Mouse (Mus musculus): ENCODE measurements around the gene Asb15. TPM values are rescaled to one million over a fixed set of nuclear protein-coding genes. Genes with fewer than 3 reads are reported as not detected.

Asb15 gene
- total RNA-seq, 2 experiments from 2014 or later: 2.8 to 3.3 TPM

DNA sequence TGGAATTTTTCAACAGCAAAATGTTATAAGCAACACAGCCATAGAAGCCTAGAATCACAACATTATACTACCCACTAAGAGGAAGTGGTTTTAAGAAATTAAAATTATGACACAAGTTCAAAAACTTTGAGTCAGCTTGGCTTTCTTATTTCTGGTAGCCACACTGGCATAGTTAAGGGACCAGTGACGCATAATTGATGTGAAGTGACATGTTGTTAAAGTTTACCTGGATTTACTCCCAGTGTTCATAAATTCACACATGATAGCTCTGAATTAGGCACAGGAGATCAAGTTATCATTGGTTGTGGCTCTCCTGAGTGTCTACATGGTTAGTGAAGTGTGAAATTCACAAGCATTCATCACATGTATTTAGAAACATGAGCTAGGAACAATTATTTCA, 36.9 kb downstream of the Asb15 start:
- DNase-seq: no peak

DNA sequence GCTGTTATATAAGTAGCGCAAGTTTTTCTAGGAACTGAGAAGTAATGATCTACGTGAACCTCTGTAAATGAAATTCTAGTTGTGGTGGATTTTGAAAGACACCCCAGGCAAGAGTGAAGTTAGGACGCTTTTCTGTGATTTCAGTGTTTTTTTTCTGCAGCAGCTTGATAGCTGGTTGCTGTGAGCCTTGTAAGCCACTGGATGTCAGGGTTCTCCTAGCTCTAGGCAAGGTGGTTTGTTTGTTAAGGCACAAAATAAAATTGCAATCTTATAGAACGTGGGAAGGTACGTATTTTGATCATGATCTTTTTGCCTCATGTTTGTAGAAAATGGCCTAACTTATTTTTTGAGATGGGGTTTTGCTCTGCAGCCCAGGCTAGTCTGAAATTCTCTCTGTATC, 41.0 kb downstream of the Asb15 start:
- no peak for DNase-seq

DNA sequence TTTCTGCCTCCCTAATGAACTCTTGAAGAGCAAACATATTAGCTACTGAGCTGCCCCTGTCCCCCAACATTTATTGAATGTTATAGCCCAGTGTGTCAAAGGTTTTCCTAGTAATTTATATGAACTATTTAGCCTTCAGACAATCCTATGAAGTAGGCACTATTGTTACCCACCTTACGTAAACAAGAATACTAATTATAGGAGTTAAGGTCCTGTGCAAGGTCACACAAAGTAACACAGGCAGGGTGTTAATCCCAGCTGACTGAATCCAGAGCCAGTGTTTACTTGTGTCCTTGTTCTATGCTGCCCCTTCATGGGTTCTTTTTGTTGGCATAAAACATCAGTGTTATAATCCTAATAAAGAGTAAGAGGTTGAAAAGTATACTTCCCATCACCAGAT, 41.8 kb downstream of the Asb15 start:
- no peak for DNase-seq

DNA sequence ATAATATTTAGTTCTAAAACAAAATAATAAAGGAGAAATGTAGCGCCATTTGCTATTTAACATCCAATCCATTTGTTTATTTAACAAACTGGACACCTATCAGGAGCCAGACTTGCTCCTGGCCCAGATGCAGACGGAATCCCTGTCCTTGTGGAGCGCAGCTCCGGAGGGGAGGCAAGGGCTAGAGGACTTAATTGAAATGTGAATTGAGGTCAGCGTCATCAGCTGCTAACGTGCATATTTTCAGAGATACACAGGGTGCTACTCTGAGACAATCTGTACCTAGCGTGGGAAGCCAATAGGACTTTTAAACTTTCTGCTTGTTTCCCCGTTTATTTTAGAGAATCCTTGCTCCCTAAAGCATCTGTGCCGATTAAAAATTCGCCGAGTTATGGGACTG, 42.3 kb downstream of the Asb15 start:
- DNase-seq: no peak

DNA sequence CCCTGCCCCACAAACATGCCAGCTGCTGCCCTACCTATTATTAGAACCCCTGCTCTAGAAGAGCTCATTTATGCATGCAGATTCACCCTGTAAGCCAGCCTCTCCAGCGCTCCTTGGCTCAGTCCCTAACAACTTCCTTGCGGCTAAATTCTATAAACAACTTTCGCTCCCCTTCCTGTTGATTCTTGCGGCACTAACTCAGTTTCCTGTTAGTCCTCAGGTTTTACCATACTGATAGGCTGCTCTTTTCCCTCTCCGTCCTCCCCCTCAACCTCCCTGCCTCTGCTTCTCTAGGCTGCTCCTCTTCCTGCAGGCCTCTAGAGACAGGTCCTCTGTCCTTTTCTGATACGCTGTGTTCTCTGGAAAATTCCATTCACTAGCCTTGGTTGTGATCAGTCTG, 43.2 kb downstream of the Asb15 start:
- no peak for DNase-seq

DNA sequence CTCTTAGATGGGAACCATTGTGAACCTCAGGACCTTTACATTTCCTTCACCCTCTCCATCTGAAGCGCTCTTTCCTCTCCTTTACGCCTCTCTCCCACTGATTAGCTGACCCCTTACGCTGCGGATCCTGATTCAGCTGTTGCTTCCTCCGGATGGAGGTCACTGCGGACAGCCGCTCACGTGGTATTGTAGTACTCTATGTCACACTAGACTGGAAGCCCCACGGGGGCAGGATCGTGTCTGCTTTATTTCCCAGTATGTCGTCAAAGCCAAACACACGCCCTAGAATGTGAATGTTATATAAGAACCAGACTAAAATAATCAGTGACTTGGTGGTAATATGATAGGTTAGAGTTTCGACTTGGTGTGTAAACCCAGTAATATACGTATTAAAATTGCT, 44.5 kb downstream of the Asb15 start:
- no peak for DNase-seq

DNA sequence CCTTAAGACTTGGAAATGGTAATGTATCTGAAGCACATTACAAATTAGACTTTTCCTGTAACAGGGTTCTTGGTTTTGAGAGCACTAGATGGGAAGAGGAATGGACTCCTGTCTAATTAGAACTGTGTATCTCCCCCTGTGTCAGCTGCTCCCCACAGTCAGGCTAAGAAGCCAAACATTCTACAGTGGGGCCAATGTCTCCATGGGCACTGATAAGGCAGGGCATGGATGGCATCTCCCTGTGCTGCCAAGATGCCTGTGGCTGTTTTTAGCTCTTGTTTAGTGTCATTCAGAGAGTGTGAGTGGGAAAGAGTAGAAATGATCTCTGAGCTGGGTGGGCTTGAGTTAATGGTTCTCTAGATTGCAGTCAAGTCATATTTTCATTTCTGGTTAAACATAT, 45.4 kb downstream of the Asb15 start:
- no peak for DNase-seq

DNA sequence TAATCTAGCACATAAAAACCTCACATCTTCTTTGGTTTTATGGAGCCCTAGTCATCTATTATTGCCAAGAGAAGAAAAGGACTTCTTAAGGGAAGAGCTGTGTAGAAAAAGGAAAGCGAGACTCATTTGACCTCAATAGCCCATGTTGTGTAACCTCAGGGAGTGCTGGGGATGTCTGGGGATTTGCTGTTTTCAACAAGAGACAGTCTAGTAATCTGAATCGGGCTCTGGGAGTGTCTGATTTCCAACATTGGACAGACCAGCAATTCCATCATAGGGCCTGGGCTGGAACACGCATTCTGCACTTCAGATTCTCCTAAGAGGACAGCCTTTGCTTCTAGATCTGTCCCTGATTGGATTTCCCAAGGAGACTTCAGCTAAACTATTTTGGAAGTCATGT, 55.5 kb downstream of the Asb15 start:
- no peak for DNase-seq

DNA sequence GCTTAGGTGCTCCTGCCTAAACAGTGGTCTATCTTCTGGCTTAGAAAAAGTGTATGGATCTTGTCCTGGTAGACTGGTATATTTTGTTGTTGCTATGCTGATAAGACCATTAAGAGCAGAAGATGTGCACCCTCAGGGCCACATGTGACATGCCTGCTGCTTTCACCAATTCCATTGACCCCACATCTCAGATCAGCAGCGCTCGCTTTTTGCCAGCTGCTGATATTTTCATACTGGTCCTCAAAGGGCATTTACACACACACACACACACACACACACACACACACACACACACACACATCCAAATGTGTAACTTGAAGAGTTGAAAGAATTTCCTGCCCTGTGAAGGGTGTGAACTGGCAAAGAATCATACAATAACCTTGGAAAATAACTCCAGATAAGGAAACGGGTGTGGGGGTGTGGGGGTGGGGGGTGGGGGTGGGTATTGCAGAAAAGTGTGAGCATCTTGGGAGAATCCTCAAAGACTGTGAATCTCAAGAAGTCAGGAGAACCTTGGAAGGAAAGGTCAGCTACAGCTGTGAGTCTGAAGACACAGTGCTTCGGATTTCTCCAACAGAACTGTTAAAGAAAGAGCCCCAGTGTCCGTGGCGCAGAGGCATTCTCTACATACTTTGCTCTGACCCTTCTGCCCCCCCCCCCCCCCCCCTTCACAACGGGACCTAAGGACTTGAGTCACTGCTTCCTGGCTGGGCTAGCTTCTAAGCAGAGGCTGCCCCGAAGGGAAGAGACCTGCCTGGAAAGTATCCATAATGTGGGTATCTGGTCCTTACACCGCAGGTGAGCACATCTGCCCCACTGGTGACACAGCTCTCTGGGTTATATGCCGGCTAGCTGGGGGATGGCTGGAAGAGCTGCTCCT, 57.7 kb downstream of the Asb15 start:
- DNase-seq: no peak

DNA sequence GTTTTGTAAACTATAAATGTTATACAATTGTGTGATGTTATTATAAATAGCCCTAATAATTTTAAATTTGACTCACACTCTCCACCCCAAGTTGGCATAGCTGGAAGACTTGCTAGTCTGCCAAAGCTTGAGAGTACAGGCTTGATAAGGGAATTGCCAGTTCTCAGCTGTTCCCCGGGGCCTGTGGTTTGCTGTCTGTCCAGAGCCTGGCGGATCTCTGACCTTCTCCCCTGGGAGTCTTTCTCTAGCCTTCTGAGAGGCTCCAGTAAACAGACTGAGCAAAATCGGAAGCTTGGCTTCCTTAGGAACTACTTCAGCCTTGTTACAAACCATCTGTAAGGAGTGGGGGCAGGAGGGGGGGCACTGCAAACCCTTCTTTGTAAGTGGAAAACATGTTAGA, 58.9 kb downstream of the Asb15 start:
- DNase-seq: no peak

DNA sequence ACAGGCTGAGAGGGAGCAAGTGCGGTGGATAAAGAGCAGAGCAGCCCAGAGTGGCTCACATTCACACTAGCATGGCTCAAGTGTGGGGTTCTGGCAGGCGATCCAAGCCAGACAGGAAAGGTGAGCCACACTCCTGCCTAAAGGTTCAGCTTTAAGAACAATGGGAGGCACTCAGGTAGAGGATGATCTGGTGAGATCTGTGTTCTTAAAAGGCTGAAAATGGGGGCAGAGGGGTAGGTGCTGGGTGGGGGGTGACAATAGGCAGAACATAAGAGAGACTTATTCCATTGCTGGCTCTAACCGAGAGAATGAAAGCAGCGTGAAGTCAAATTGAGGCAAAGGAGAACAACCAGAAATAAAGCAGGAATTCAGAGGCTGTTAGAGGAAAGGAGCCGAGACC, 62.3 kb downstream of the Asb15 start:
- no peak for DNase-seq

DNA sequence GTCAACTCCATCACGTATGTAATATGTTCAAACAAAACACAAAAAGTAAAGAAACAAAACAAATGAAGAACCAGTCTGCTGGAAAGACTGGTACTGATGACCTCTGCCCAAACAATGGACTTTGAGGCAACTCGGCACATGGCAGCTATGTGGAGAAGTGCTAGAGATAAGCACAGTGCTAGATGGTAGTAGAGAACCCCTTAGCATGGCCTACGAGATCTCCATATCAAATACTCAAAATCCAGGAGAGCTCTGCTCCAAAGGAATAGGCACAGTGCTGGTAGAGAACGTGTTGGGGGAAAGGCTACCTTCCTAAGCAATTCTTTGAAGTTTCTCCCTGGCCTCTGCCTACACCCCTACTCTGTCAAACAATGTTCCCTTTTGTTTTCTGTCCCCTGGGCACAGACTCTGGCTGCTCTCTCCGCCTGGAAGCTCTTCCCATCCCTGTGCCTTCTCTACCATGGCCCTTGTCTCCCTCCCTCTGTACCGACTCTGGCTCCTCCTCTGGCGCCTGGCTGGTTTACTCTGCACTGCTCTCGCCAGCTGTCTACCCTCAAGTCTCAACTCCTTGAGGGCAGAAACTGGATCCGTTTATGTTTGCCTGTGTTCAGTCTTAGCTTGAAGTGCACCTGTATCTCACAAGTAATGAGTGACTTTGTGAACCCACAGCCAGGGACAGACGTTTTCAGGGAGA, 63.7 kb downstream of the Asb15 start:
- no peak for DNase-seq

DNA sequence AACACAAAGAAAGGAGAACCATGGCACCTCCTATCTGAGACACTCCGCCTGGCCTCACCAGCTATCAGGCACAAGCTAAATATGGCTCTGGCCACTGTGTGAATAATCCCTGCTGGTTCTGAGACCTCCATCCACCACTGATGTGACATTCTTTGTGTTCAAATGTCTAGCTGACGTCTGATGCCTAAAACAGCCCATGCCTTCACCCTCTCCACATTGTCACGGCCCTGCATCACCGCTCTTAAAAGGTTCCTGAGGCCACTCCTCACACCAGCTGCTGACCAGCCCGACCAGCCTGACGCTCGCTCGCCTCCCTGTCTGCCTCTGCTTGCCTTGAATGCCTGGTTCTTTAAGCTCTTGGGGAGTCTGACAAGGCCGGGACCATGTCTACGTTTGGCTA, 69.6 kb downstream of the Asb15 start, which contains the start of gene Lmod2:
TSS of gene Lmod2 (plus strand) at position 263 of the 400 bp plus-strand sequence.
- peak; percentile 43 for DNase-seq

DNA sequence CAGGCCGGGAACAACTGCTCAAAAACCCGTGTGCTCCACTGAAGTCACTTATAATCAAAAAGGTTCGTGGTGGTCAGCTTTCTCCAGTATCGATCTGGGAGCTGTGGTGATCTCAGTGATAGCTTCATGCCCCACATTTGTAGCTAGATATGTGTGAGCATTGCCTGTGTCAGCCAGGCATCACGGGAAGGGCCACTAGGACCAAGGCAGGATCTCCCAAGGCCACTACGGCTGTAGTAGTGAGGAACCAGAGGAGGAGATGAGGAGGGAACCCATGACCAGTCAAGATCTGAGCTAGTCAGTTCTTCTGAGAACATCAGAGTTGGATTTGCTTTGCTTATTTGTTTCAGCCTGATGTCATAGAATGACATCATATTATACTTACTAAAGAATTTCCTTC, 71.2 kb downstream of the Asb15 start:
- DNase-seq: no peak

DNA sequence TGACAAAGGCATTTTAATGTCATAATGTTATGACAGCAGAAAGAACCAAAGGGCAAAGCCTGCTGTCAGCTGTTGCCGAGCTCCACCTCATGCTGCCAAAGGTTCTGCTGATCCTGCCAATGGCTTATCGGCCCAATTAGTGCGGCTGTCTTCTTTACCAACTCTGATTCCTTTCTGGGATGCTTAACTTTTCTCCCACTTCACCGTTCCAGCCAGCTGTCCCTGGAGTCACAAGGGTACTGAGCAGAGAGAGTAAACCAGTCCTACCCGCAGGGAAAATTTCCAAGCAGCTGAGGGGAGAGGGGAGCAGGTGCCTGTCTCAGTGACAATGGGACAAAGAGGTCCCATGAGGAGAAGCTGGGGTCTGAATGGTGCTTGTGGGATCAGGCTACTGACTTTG, 71.7 kb downstream of the Asb15 start:
- DNase-seq: no peak

DNA sequence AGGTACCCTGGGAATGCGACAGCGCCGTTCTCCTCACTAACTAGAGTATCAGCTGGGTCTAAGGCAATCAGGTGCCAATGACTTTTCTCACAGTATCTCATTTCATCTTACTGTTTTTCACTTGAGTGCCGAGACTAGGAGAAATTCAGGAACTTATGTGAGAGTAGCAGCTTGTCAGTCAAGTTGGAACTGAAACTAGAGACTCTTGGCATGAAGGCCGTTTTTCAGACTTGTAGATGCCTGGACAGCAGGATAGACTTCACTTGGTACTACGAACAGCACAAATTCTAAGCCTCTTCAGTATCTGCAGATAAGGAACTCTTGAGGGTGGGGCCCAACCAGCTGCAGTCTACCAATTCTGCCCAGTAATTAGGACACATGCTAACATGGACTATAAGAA, 72.2 kb downstream of the Asb15 start:
- DNase-seq: no peak

DNA sequence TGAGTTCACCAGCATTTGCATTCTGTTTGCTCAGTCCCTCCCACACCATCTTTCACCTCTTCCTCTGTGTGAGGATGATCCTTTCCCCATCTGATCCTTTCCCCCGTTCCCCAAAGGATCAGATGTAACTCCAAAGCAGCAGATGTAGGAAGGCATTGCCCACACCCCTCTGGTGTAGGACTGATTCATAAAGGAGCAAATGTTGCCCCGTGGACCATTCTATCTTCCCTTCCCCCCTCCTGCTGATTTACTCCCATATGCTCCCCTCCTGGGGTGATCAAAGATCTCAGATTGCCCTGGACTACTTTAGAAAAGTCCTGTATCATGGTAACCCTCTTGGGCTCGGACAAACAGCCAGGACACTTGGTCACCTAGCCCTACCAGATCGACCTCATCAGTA, 72.8 kb downstream of the Asb15 start:
- DNase-seq: no peak

DNA sequence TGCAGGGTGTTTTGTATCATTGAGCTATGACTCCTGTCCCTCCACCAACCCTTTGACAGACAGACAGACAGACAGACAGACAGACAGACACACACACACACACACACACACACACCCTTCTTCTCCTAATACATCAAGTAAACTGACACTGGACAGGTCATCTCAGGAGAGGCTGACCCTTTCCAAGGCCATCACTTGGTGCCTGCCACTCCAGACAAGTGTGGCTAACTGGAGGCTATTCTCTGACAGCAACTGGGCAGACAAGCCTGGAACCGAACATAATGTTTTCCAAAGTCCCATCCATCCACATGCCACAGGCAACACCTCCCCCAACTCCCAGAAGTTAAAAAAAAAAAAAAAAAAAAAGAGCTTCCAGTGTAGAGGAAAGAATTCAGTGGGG, 73.7 kb downstream of the Asb15 start:
- DNase-seq: no peak

DNA sequence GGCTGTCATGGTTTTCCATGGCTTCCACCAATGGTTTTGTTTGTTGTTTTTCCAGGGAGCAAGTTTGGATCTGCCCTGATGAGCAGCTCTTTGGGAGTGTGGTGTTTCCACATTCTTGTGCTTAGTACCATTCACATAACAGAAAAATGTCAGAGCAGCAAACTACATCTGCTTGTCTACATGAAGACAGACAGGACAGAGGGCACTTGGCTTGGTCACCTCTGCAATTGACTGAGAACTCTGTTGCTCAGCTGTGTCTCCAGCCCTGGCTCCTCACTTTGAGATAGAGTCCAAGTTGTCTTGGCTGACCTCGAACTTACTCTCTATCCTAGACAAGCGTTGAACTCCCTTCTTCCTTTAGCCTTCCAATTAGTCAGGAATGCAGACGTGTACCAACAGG, 74.4 kb downstream of the Asb15 start:
- DNase-seq: no peak

DNA sequence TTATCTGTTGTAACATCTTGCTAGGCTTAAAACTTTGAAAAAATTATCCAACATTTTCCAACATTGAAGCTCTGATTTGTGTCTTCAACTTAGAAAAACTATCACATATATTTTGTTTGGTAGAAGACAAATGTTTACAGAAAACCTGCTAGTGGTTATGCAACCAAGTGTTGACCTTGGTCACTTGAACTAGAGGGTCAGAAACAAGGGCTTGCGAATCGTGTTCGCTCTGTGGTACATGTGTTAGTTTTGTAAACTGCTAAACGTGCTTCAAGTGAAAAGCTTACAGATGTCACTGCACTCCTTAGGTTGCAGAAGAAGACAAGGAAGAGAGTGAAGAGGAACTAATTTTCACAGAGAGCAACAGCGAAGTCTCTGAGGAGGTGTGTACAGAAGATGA, 75.0 kb downstream of the Asb15 start:
- DNase-seq: no peak

DNA sequence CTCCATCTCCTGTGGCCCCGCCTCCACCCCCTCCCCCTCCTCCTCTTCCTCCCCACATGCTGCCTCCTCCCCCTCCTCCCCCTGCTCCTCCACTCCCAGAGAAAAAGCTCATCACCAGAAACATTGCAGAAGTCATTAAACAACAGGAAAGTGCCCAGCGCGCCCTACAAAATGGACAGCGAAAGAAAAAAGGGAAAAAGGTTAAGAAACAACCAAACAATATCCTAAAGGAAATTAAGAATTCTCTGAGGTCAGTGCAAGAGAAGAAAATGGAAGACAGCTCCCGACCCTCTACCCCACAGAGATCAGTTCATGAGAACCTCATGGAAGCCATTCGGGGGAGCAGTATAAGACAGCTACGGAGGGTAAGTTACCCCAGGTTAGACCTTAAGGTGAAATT, 76.3 kb downstream of the Asb15 start:
- DNase-seq: no peak

DNA sequence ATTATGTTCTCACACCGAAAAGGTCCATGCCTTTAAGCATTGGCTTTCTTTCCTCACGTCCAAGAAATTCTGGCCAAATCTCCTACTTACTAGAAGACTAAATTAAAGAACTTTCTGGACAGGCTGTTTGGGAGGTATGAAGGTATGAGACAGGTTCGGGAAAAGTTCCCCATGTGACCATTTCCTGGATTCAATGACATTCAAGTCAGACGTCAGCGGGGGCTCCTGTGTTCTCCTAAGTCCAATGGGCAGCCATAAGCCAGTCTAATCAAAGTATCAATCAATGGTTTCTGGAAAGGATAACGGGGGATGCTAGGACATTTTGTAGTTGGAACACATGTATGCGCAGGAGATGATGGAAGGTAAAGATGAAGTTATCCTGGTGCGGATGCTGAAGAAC, 77.7 kb downstream of the Asb15 start:
- DNase-seq: no peak

DNA sequence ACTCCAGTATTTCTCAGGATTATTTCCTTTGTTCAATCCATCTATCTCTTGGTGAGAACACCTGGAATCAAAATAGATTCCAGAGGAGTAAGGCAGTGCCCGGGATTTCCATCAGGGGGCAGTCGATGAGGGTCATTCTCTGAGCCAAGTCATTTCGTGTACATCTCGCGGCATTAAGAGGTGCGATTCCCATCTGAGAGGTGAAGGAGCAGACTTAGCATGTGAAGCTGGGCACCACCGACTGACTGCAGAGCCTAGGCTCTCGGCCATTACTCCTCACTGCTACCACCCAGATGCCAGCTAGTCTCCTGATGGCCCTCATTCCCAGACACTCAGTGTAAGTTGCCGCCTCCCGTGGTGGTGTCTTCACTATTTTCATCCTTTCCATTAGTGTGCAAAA, 78.6 kb downstream of the Asb15 start:
- no peak for DNase-seq

DNA sequence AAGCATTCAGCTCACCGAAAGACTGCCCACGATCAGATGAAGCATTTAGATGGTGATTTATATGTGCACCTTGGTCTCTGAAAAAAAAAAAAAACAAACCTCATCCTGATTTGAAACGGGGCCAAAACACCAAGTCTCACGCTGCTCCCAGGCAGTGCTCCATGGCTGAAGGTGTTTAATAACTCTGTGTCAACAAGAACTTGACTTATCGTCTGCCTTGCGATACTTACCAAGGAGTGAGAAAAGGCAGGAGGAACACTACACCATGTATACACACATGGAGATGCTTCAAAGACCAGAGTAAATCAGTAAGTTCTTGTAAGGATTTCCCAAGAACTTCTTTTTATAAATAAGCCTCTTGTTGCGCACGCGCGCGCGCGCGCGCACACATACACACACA, 79.6 kb downstream of the Asb15 start:
- no peak for DNase-seq

Data from gastrocnemius, postnatal 10 days (tissue).